Mouse (Mus musculus) bone marrow, adult 2 months (tissue): ENCODE data around the gene Kidins220.

Source experiments
- CTCF ChIP-seq: fragments of 200-500 bp; IDR thresholded peaks from 2 replicates; pipeline ENCODE4 v1.5.1; 2011; ENCODE audit warnings: low read length, control low read depth; ENCODE audit not compliant: control insufficient read depth, insufficient read depth
- POLR2A ChIP-seq: fragments of 200-500 bp; IDR thresholded peaks from 2 replicates; pipeline ENCODE4 v1.6.1; 2011; ENCODE audit warnings: low read depth, mild to moderate bottlenecking, control low read depth, low read length, borderline replicate concordance; ENCODE audit not compliant: control insufficient read depth

DNA sequence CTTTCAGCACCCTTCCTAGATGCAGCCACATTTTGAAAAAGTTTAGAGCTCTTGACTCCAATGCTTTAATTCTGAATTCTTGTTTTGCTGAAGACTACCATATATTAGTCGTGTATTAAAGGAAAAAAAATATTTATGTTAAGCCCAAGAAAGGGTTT, 122.2 kb downstream of the Kidins220 start, which contains the start of gene Id2:
- no peak for TF ChIP-seq CTCF
- TF ChIP-seq POLR2A = no peak
